Mouse (Mus musculus): ENCODE measurements at regions not wholly inside any gene's neighbourhood (a gene's known extent, or its start where the extent isn't known, plus 50 kb on each side); places are given as distances from the start of the nearest gene placed in this dataset.

- WGBS (ENCODE audit: insufficient replicate concordance): 50% methylated on average over 10 of the region's 10 CpGs
- no peaks in the 10 kb centered on the region for H3K9me3 ChIP-seq (replicated peaks; ENCODE audit: control insufficient read depth, low read length)
- no peak for ATAC-seq (ENCODE audit: low read depth)
- no peak overlapping the region for H3K4me2 ChIP-seq (ENCODE audit: low read depth, low read length)
- H3K4me3 ChIP-seq (ENCODE audit: low read depth, low read length): no peak overlapping the region
- H3K9ac ChIP-seq (ENCODE audit: low read depth, low read length): no peak overlapping the region
- no peak overlapping the region for H3K27ac ChIP-seq (ENCODE audit: low read length)
- no peaks in the 10 kb centered on the region for H3K27me3 ChIP-seq (ENCODE audit: control insufficient read depth, insufficient read depth, low read depth, low read length)
- H3K4me1 ChIP-seq (ENCODE audit: control insufficient read depth, low read depth, low read length): no peaks in the 10 kb centered on the region
- no peaks in the 10 kb centered on the region for H3K36me3 ChIP-seq (ENCODE audit: control insufficient read depth, insufficient read depth)
Observed at GRCm38 (mm10) chr14:45796665-45797319, 138.8 kb upstream of the Ddhd1 start.

GRCm38 (mm10) chr14:45797320-45797696, 139.4 kb upstream of the Ddhd1 start:
- WGBS (ENCODE audit: insufficient replicate concordance): 81% methylated on average over 4 of the region's 4 CpGs

GRCm38 (mm10) chr14:45799286-45799685, 141.3 kb upstream of the Ddhd1 start:
- WGBS (ENCODE audit: insufficient replicate concordance): 64% methylated on average over 2 of the region's 2 CpGs
- Histone ChIP-seq H3K27me3 (ENCODE audit: control insufficient read depth, insufficient read depth, low read depth, low read length) (no peaks in the 10 kb centered on the region), H3K9ac (ENCODE audit: low read depth, low read length) (no peak overlapping the region), H3K27ac (ENCODE audit: low read length) (no peak overlapping the region), H3K4me2 (ENCODE audit: low read depth, low read length) (no peak overlapping the region), H3K36me3 (ENCODE audit: control insufficient read depth, insufficient read depth) (no peaks in the 10 kb centered on the region), H3K9me3 (replicated peaks; ENCODE audit: control insufficient read depth, low read length) (no peaks in the 10 kb centered on the region), H3K4me3 (ENCODE audit: low read depth, low read length) (no peak overlapping the region), H3K4me1 (ENCODE audit: control insufficient read depth, low read depth, low read length) (no peaks in the 10 kb centered on the region)
- ATAC-seq (ENCODE audit: low read depth): no peak

More at GRCm38 (mm10) chr14:45797320-45797696, 139.4 kb upstream of the Ddhd1 start:
- Histone ChIP-seq H3K27me3 (ENCODE audit: control insufficient read depth, insufficient read depth, low read depth, low read length) (no peaks in the 10 kb centered on the region), H3K27ac (ENCODE audit: low read length) (no peak overlapping the region), H3K9ac (ENCODE audit: low read depth, low read length) (no peak overlapping the region), H3K9me3 (replicated peaks; ENCODE audit: control insufficient read depth, low read length) (no peaks in the 10 kb centered on the region), H3K4me1 (ENCODE audit: control insufficient read depth, low read depth, low read length) (no peaks in the 10 kb centered on the region), H3K4me2 (ENCODE audit: low read depth, low read length) (no peak overlapping the region), H3K4me3 (ENCODE audit: low read depth, low read length) (no peak overlapping the region), H3K36me3 (ENCODE audit: control insufficient read depth, insufficient read depth) (no peaks in the 10 kb centered on the region)
- ATAC-seq (ENCODE audit: low read depth): no peak

- 59% methylated on average over 3 of the region's 3 CpGs for WGBS (ENCODE audit: insufficient replicate concordance)
- H3K4me2 ChIP-seq (ENCODE audit: low read depth, low read length): no peak overlapping the region
- no peaks in the 10 kb centered on the region for H3K27me3 ChIP-seq (ENCODE audit: control insufficient read depth, insufficient read depth, low read depth, low read length)
- no peak overlapping the region for H3K27ac ChIP-seq (ENCODE audit: low read length)
- no peaks in the 10 kb centered on the region for H3K9me3 ChIP-seq (replicated peaks; ENCODE audit: control insufficient read depth, low read length)
- no peak overlapping the region for H3K4me3 ChIP-seq (ENCODE audit: low read depth, low read length)
- no peak for ATAC-seq (ENCODE audit: low read depth)
- H3K9ac ChIP-seq (ENCODE audit: low read depth, low read length): no peak overlapping the region
- no peaks in the 10 kb centered on the region for H3K4me1 ChIP-seq (ENCODE audit: control insufficient read depth, low read depth, low read length)
- no peaks in the 10 kb centered on the region for H3K36me3 ChIP-seq (ENCODE audit: control insufficient read depth, insufficient read depth)
Observed at GRCm38 (mm10) chr14:45805950-45806349, 148.0 kb upstream of the Ddhd1 start.

GRCm38 (mm10) chr14:45806726-45807280, 148.9 kb upstream of the Ddhd1 start:
- Histone ChIP-seq H3K4me3 (ENCODE audit: low read depth, low read length) (no peak overlapping the region), H3K4me1 (ENCODE audit: control insufficient read depth, low read depth, low read length) (no peaks in the 10 kb centered on the region), H3K9ac (ENCODE audit: low read depth, low read length) (no peak overlapping the region), H3K9me3 (replicated peaks; ENCODE audit: control insufficient read depth, low read length) (no peaks in the 10 kb centered on the region), H3K27ac (ENCODE audit: low read length) (no peak overlapping the region), H3K36me3 (ENCODE audit: control insufficient read depth, insufficient read depth) (no peaks in the 10 kb centered on the region), H3K4me2 (ENCODE audit: low read depth, low read length) (no peak overlapping the region), H3K27me3 (ENCODE audit: control insufficient read depth, insufficient read depth, low read depth, low read length) (no peaks in the 10 kb centered on the region)
- no peak for ATAC-seq (ENCODE audit: low read depth)
- 76% methylated on average over 7 of the region's 7 CpGs for WGBS (ENCODE audit: insufficient replicate concordance)

GRCm38 (mm10) chr14:45807767-45808166, 149.8 kb upstream of the Ddhd1 start:
- no peak for ATAC-seq (ENCODE audit: low read depth)
- Histone ChIP-seq H3K4me1 (ENCODE audit: control insufficient read depth, low read depth, low read length) (no peaks in the 10 kb centered on the region), H3K4me3 (ENCODE audit: low read depth, low read length) (no peak overlapping the region), H3K36me3 (ENCODE audit: control insufficient read depth, insufficient read depth) (no peaks in the 10 kb centered on the region), H3K4me2 (ENCODE audit: low read depth, low read length) (no peak overlapping the region), H3K27me3 (ENCODE audit: control insufficient read depth, insufficient read depth, low read depth, low read length) (no peaks in the 10 kb centered on the region), H3K9me3 (replicated peaks; ENCODE audit: control insufficient read depth, low read length) (no peaks in the 10 kb centered on the region), H3K27ac (ENCODE audit: low read length) (no peak overlapping the region), H3K9ac (ENCODE audit: low read depth, low read length) (no peak overlapping the region)
- WGBS (ENCODE audit: insufficient replicate concordance): 78% methylated on average over 7 of the region's 7 CpGs

GRCm38 (mm10) chr14:45809491-45809890, 151.5 kb upstream of the Ddhd1 start:
- H3K4me3 ChIP-seq (ENCODE audit: low read depth, low read length): no peak overlapping the region
- H3K27me3 ChIP-seq (ENCODE audit: control insufficient read depth, insufficient read depth, low read depth, low read length): no peaks in the 10 kb centered on the region
- no peak overlapping the region for H3K27ac ChIP-seq (ENCODE audit: low read length)
- ATAC-seq (ENCODE audit: low read depth): no peak
- H3K4me2 ChIP-seq (ENCODE audit: low read depth, low read length): no peak overlapping the region
- H3K9ac ChIP-seq (ENCODE audit: low read depth, low read length): no peak overlapping the region
- WGBS (ENCODE audit: insufficient replicate concordance): 73% methylated on average over 7 of the region's 7 CpGs
- H3K9me3 ChIP-seq (replicated peaks; ENCODE audit: control insufficient read depth, low read length): no peaks in the 10 kb centered on the region
- no peaks in the 10 kb centered on the region for H3K4me1 ChIP-seq (ENCODE audit: control insufficient read depth, low read depth, low read length)
- no peaks in the 10 kb centered on the region for H3K36me3 ChIP-seq (ENCODE audit: control insufficient read depth, insufficient read depth)

- Histone ChIP-seq H3K36me3 (ENCODE audit: control insufficient read depth, insufficient read depth) (no peaks in the 10 kb centered on the region), H3K27ac (ENCODE audit: low read length) (no peak overlapping the region), H3K4me2 (ENCODE audit: low read depth, low read length) (no peak overlapping the region), H3K9ac (ENCODE audit: low read depth, low read length) (no peak overlapping the region), H3K4me1 (ENCODE audit: control insufficient read depth, low read depth, low read length) (no peaks in the 10 kb centered on the region), H3K9me3 (replicated peaks; ENCODE audit: control insufficient read depth, low read length) (no peaks in the 10 kb centered on the region), H3K27me3 (ENCODE audit: control insufficient read depth, insufficient read depth, low read depth, low read length) (no peaks in the 10 kb centered on the region), H3K4me3 (ENCODE audit: low read depth, low read length) (no peak overlapping the region)
- no peak for ATAC-seq (ENCODE audit: low read depth)
- 51% methylated on average over 4 of the region's 4 CpGs for WGBS (ENCODE audit: insufficient replicate concordance)
Observed at GRCm38 (mm10) chr14:45810101-45810500, 152.2 kb upstream of the Ddhd1 start.

- Histone ChIP-seq H3K27ac (ENCODE audit: low read length) (no peak overlapping the region), H3K36me3 (ENCODE audit: control insufficient read depth, insufficient read depth) (no peaks in the 10 kb centered on the region), H3K4me1 (ENCODE audit: control insufficient read depth, low read depth, low read length) (no peaks in the 10 kb centered on the region), H3K4me3 (ENCODE audit: low read depth, low read length) (no peak overlapping the region), H3K27me3 (ENCODE audit: control insufficient read depth, insufficient read depth, low read depth, low read length) (no peaks in the 10 kb centered on the region), H3K9ac (ENCODE audit: low read depth, low read length) (no peak overlapping the region), H3K4me2 (ENCODE audit: low read depth, low read length) (no peak overlapping the region), H3K9me3 (replicated peaks; ENCODE audit: control insufficient read depth, low read length) (no peaks in the 10 kb centered on the region)
- 56% methylated on average over 3 of the region's 3 CpGs for WGBS (ENCODE audit: insufficient replicate concordance)
- ATAC-seq (ENCODE audit: low read depth): no peak
Observed at GRCm38 (mm10) chr14:45810630-45811029, 152.7 kb upstream of the Ddhd1 start.

Data from liver, embryonic 16.5 days (tissue).